Mouse (Mus musculus) neural tube, embryonic 14.5 days (tissue): ENCODE results near the gene Fbxo10. TPM values are rescaled to one million over a fixed set of nuclear protein-coding genes. Genes with fewer than 3 reads are reported as not detected.
"Not testable (repeated sequence)": the region's sequence is repeated elsewhere in the genome, so short reads cannot be mapped to it uniquely, and the experiment has no call there.

Experiments
- ATAC-seq: fragments of 200-750 bp; cut with Nextera tagmentation; 2 replicates; pipeline ENCODE4 v1.8.0; 2017; ENCODE audit warnings: low read depth, mild to moderate bottlenecking, moderate TSS enrichment, moderate library complexity
- H3K27ac ChIP-seq: fragments of 300-500 bp; sonication (generic); 2 replicates; pipeline ENCODE4 v1.5.1; 2014; ENCODE audit warnings: low read depth, mild to moderate bottlenecking, control low read depth, low read length, moderate library complexity, mixed read lengths
- H3K27me3 ChIP-seq: fragments of 300-500 bp; sonication (generic); 2 replicates; pipeline ENCODE4 v1.6.1; 2014; ENCODE audit warnings: low read length; ENCODE audit not compliant: control insufficient read depth, insufficient read depth
- H3K36me3 ChIP-seq: fragments of 300-500 bp; sonication (generic); 2 replicates; pipeline ENCODE4 v1.6.1; 2014; ENCODE audit warnings: low read length, mixed read lengths; ENCODE audit not compliant: control insufficient read depth, insufficient read depth
- H3K4me1 ChIP-seq: fragments of 300-500 bp; sonication (generic); 2 replicates; pipeline ENCODE4 v1.6.1; 2014; ENCODE audit warnings: low read length; ENCODE audit not compliant: control insufficient read depth, insufficient read depth
- H3K4me2 ChIP-seq: fragments of 300-500 bp; sonication (generic); 2 replicates; pipeline ENCODE4 v1.6.1; 2014; ENCODE audit warnings: mild to moderate bottlenecking, low read depth, low read length, control low read depth
- H3K4me3 ChIP-seq: fragments of 300-500 bp; sonication (generic); 2 replicates; pipeline ENCODE4 v1.5.1; 2014; ENCODE audit warnings: low read depth, low read length, control low read depth, mixed read lengths
- H3K9ac ChIP-seq: fragments of 300-500 bp; sonication (generic); replicated peaks from 2 replicates; pipeline ENCODE4 v1.6.1; 2014; ENCODE audit warnings: low read depth, mild to moderate bottlenecking, control low read depth, low read length, mixed read lengths
- H3K9me3 ChIP-seq: fragments of 300-500 bp; sonication (generic); 2 replicates; pipeline ENCODE4 v1.6.1; 2016; ENCODE audit warnings: low read length; ENCODE audit not compliant: control insufficient read depth
- WGBS: fragments of 180-500 bp; shearing (Covaris S2); extraction: QIAGEN DNeasy Blood & Tissue Kit; methylation state at CpG from one replicate; pipeline ENCODE4 v1.1.7; 2014; 5-methylcytosine and 5-hydroxymethylcytosine counted together
- polyA plus RNA-seq: library from polyadenylated mRNA; unstranded; fragments of >200 nt; fragmentation: Nextera tagmentation; extraction: Ambion mirVana; gene quantifications from 2 replicates; pipeline ENCODE4 v1.2.1, GENCODE M21; 2014

The Fbxo10 gene
- polyA plus RNA-seq, 1 experiment from 2014 or later, result 12.9 TPM

- H3K9me3 ChIP-seq, result no peaks in the 10 kb centered on the region
- peak; percentile 7; the same call in 1 of the 2 replicates for ATAC-seq
- H3K9ac ChIP-seq, result no peak overlapping the region
- H3K27ac ChIP-seq, result no peak overlapping the region
- H3K4me1 ChIP-seq, result 0 out of 2 replicates have a peak, but pooled peaks cover 4% of the 10 kb centered on the region
- WGBS, result 50% methylated on average over 8 of the region's 8 CpGs
- no peaks in the 10 kb centered on the region for H3K36me3 ChIP-seq
- peak overlapping the region; percentile 97 for H3K4me3 ChIP-seq
- H3K4me2 ChIP-seq, result peak overlapping the region; percentile 69
- no peaks in the 10 kb centered on the region; the same call in 1 of the 2 replicates for H3K27me3 ChIP-seq
Observed at GRCm38 (mm10) chr4:45084895-45085290, 489 bp upstream of the Fbxo10 start.

GRCm38 (mm10) chr4:45083487-45083886, 917 bp downstream of the Fbxo10 start:
- Histone ChIP-seq H3K4me2 (peak overlapping the region; percentile 69), H3K4me1 (0 out of 2 replicates have a peak, but pooled peaks cover 4% of the 10 kb centered on the region), H3K27ac (no peak overlapping the region; the same call in 1 of the 2 replicates), H3K9ac (peak overlapping the region; percentile 93; the same call in 1 of the 2 replicates), H3K36me3 (no peaks in the 10 kb centered on the region), H3K9me3 (no peaks in the 10 kb centered on the region), H3K27me3 (no peaks in the 10 kb centered on the region; the same call in 1 of the 2 replicates), H3K4me3 (peak overlapping the region; percentile 97)
- 1% methylated on average over 8 of the region's 8 CpGs for WGBS
- ATAC-seq, result no peak

GRCm38 (mm10) chr4:45082951-45083350, 1.5 kb downstream of the Fbxo10 start:
- peak overlapping the region; percentile 93; the same call in 1 of the 2 replicates for H3K9ac ChIP-seq
- ATAC-seq, result no peak
- WGBS, result 59% methylated on average over 9 of the region's 9 CpGs

GRCm38 (mm10) chr4:45081041-45081440, 3.4 kb downstream of the Fbxo10 start:
- not testable (repeated sequence) for H3K27ac ChIP-seq, H3K9me3 ChIP-seq, H3K27me3 ChIP-seq, H3K9ac ChIP-seq, H3K4me1 ChIP-seq, H3K4me3 ChIP-seq, ATAC-seq, H3K4me2 ChIP-seq, H3K36me3 ChIP-seq
- 96% methylated on average over 4 of the region's 4 CpGs for WGBS

More at GRCm38 (mm10) chr4:45082951-45083350, 1.5 kb downstream of the Fbxo10 start:
- Histone ChIP-seq H3K4me2 (peak overlapping the region; percentile 69), H3K27me3 (no peaks in the 10 kb centered on the region; the same call in 1 of the 2 replicates), H3K4me3 (peak overlapping the region; percentile 97), H3K9me3 (no peaks in the 10 kb centered on the region), H3K27ac (peak overlapping the region; percentile 40; the same call in 1 of the 2 replicates), H3K4me1 (0 out of 2 replicates have a peak, but pooled peaks cover 4% of the 10 kb centered on the region), H3K36me3 (no peaks in the 10 kb centered on the region)

GRCm38 (mm10) chr4:45073544-45073943, 10.9 kb downstream of the Fbxo10 start:
- no peak overlapping the region for H3K9ac ChIP-seq
- no peaks in the 10 kb centered on the region for H3K36me3 ChIP-seq
- no peaks in the 10 kb centered on the region; the same call in 1 of the 2 replicates for H3K4me1 ChIP-seq
- no peaks in the 10 kb centered on the region for H3K27me3 ChIP-seq
- no peaks in the 10 kb centered on the region for H3K9me3 ChIP-seq
- H3K4me2 ChIP-seq, result no peak overlapping the region
- ATAC-seq, result no peak
- H3K4me3 ChIP-seq, result no peak overlapping the region
- H3K27ac ChIP-seq, result no peak overlapping the region
- WGBS, result 71% methylated on average over 6 of the region's 6 CpGs

- WGBS, result 76% methylated on average over 15 of the region's 15 CpGs
- Histone ChIP-seq H3K9ac (no peak overlapping the region), H3K27me3 (no peaks in the 10 kb centered on the region), H3K36me3 (no peaks in the 10 kb centered on the region), H3K9me3 (no peaks in the 10 kb centered on the region), H3K27ac (no peak overlapping the region), H3K4me3 (no peak overlapping the region), H3K4me1 (no peaks in the 10 kb centered on the region; the same call in 1 of the 2 replicates), H3K4me2 (no peak overlapping the region)
- ATAC-seq, result no peak
Observed at GRCm38 (mm10) chr4:45072261-45072973, 12.0 kb downstream of the Fbxo10 start.

- H3K27me3 ChIP-seq, result no peaks in the 10 kb centered on the region
- H3K27ac ChIP-seq, result no peak overlapping the region
- no peak overlapping the region for H3K4me3 ChIP-seq
- no peak overlapping the region for H3K9ac ChIP-seq
- 90% methylated on average over 4 of the region's 4 CpGs for WGBS
- H3K36me3 ChIP-seq, result no peaks in the 10 kb centered on the region
- no peak overlapping the region for H3K4me2 ChIP-seq
- no peaks in the 10 kb centered on the region for H3K9me3 ChIP-seq
- H3K4me1 ChIP-seq, result peaks cover 2% of the 10 kb centered on the region; the same call in 1 of the 2 replicates
- no peak for ATAC-seq
Observed at GRCm38 (mm10) chr4:45067742-45068141, 16.7 kb downstream of the Fbxo10 start.

- Histone ChIP-seq H3K9me3 (no peaks in the 10 kb centered on the region), H3K36me3 (peaks cover 8% of the 10 kb centered on the region; the same call in 1 of the 2 replicates), H3K27ac (no peak overlapping the region), H3K4me2 (no peak overlapping the region), H3K4me3 (no peak overlapping the region), H3K27me3 (no peaks in the 10 kb centered on the region), H3K4me1 (peaks cover 2% of the 10 kb centered on the region; the same call in 1 of the 2 replicates), H3K9ac (no peak overlapping the region)
- ATAC-seq, result no peak
- WGBS, result 48% methylated on average over 2 of the region's 2 CpGs
Observed at GRCm38 (mm10) chr4:45066036-45066730, 18.2 kb downstream of the Fbxo10 start.

GRCm38 (mm10) chr4:45064577-45064976, 19.8 kb downstream of the Fbxo10 start:
- no peak overlapping the region for H3K9ac ChIP-seq
- no peak overlapping the region for H3K27ac ChIP-seq
- no peak overlapping the region for H3K4me2 ChIP-seq
- H3K4me3 ChIP-seq, result no peak overlapping the region
- H3K9me3 ChIP-seq, result no peaks in the 10 kb centered on the region
- H3K27me3 ChIP-seq, result no peaks in the 10 kb centered on the region
- no peak for ATAC-seq
- H3K36me3 ChIP-seq, result peaks cover 17% of the 10 kb centered on the region
- 86% methylated on average over 2 of the region's 2 CpGs for WGBS
- 0 out of 2 replicates have a peak, but pooled peaks cover 2% of the 10 kb centered on the region for H3K4me1 ChIP-seq
